Mouse (Mus musculus): Measurements from ENCODE around the gene Tor4a.

DNA sequence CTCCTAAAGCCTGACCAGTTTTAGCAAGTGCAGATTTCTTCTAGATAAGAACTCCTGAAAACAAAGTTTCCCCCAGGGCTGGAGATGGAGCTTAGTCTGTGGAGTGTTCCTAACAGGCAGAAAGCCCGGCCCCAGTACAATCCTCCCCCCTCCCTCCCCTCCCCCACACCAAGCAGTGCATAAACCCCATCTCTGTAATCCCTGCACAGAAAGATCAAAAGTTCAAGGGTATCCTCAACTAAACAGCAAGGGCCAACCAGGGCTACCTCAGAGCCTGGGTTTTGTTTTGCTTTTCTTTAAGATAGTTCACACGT lies 28.1 kb downstream of the Tor4a start:
- TF ChIP-seq CTCF (IDR thresholded peaks at IDR 0.05; ENCODE audit: borderline replicate concordance, insufficient read depth, low read depth, low read length) = no peak
- no peak for TF ChIP-seq POLR2A (IDR thresholded peaks at IDR 0.05; ENCODE audit: borderline replicate concordance, insufficient read depth, low read length)

Measured in cerebellum, adult 2 months (tissue).